ENCODE assay signal across 14 mouse cellular contexts in the genomic region with DNA sequence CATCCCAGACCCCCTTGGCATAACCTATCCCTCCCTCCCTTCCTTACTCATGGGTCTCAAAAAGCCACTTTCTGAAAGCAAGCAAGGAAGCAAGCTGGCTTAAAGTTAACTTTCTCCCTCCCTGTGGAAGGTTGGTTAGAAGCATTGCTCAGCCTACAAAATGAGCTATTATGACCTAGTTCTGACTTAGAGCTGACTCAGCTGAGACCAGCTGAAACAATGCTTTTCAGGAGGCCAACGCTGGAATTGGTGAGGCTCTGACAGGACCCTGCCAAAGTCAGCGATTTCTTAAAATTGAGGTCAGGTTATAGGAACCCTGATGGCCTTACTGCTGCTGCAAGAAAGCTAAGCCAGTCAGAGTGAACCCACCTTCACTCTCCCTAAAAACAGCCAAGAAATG.
"Had no signal": no experiment of that assay in that cellular context is flagged by ENCODE, and none has a peak within 500 bp of the region (broad histone marks: within the 10 kb centered on the region; RNA-seq: fewer than 3 reads in every experiment).

No protein-coding gene starts in this region.

- H3K9me3 ChIP-seq: kidney, embryonic 15.5 days; limb, embryonic 15.5 days; liver, embryonic 12.5 days; midbrain, embryonic 10.5 days; midbrain, embryonic 15.5 days; neural tube, embryonic 12.5 days had no signal

- H3K4me2 ChIP-seq: kidney, embryonic 15.5 days; limb, embryonic 15.5 days; liver, embryonic 12.5 days; lung, embryonic 14.5 days; midbrain, embryonic 15.5 days; neural tube, embryonic 12.5 days had no signal

- H3K36me3 ChIP-seq: kidney, embryonic 15.5 days; limb, embryonic 15.5 days; liver, embryonic 12.5 days; neural tube, embryonic 12.5 days had no signal

- H3K4me3 ChIP-seq: kidney, embryonic 15.5 days; limb, embryonic 15.5 days; liver, embryonic 12.5 days; midbrain, embryonic 10.5 days; midbrain, embryonic 15.5 days; neural tube, embryonic 12.5 days had no signal

- H3K27ac ChIP-seq: kidney, embryonic 15.5 days; limb, embryonic 15.5 days; liver, embryonic 12.5 days; midbrain, embryonic 10.5 days; midbrain, embryonic 15.5 days; neural tube, embryonic 12.5 days; stomach, postnatal 0 days had no signal

- H3K27me3 ChIP-seq: kidney, embryonic 15.5 days; limb, embryonic 15.5 days; liver, embryonic 12.5 days; midbrain, embryonic 15.5 days; neural tube, embryonic 12.5 days had no signal

- H3K4me1 ChIP-seq: liver, embryonic 12.5 days had no signal

- DNase-seq: kidney, postnatal 14 days; layer of hippocampus, adult 9-11 months; layer of hippocampus, postnatal 36 days; lung, embryonic 14.5 days; lung, postnatal 10 days; lung, postnatal 4 days; thymus, postnatal 25 days had no signal

- ATAC-seq: liver, embryonic 12.5 days; midbrain, embryonic 15.5 days had no signal

- H3K9ac ChIP-seq: kidney, embryonic 15.5 days; limb, embryonic 15.5 days; liver, embryonic 12.5 days; lung, embryonic 14.5 days; midbrain, embryonic 15.5 days; neural tube, embryonic 12.5 days had no signal
